Mouse (Mus musculus) forebrain, embryonic 14.5 days (tissue): ENCODE results near the gene Ppp4c. TPM values are rescaled to one million over a fixed set of nuclear protein-coding genes. Genes with fewer than 3 reads are reported as not detected.
A peak's percentile ranks its signal among the peaks of the same experiment; 100 is the strongest.

Experiments
- ATAC-seq: fragments of 200-750 bp; cut with Nextera tagmentation; 2 replicates; pipeline ENCODE4 v1.8.0; 2017; ENCODE audit warnings: mild to moderate bottlenecking, moderate library complexity
- DNase-seq: peaks from one replicate; pipeline ENCODE4 v3.0.0-alpha.2; 2015; ENCODE audit warnings: low spot score
- H3K27ac ChIP-seq: fragments of 300-500 bp; sonication (generic); 2 replicates; pipeline ENCODE4 v1.5.1; 2014; ENCODE audit warnings: low read depth, mild to moderate bottlenecking, control low read depth, low read length, moderate library complexity
- H3K27me3 ChIP-seq: fragments of 300-500 bp; sonication (generic); replicated peaks from 2 replicates; pipeline ENCODE4 v1.6.1; 2014; ENCODE audit warnings: low read length, control low read depth, mixed read lengths; ENCODE audit not compliant: control insufficient read depth, insufficient read depth
- H3K36me3 ChIP-seq: fragments of 300-500 bp; sonication (generic); 2 replicates; pipeline ENCODE4 v1.6.1; 2014; ENCODE audit warnings: low read length, control low read depth; ENCODE audit not compliant: control insufficient read depth, insufficient read depth
- H3K4me1 ChIP-seq: fragments of 300-500 bp; sonication (generic); 2 replicates; pipeline ENCODE4 v1.6.1; 2014; ENCODE audit warnings: antibody characterized with exemption, low read length, control low read depth; ENCODE audit not compliant: control insufficient read depth, insufficient read depth
- H3K4me2 ChIP-seq: fragments of 300-500 bp; sonication (generic); 2 replicates; pipeline ENCODE4 v1.6.1; 2014; ENCODE audit warnings: mild to moderate bottlenecking, control low read depth, low read length
- H3K4me3 ChIP-seq: fragments of 300-500 bp; sonication (generic); 2 replicates; pipeline ENCODE4 v1.5.1; 2014; ENCODE audit warnings: low read depth, low read length, control low read depth
- H3K9ac ChIP-seq: fragments of 300-500 bp; sonication (generic); 2 replicates; pipeline ENCODE4 v1.6.1; 2014; ENCODE audit warnings: mild to moderate bottlenecking, low read length, control low read depth, moderate library complexity
- H3K9me3 ChIP-seq: fragments of 300-500 bp; sonication (generic); replicated peaks from 2 replicates; pipeline ENCODE4 v1.6.1; 2016; ENCODE audit warnings: low read length, control low read depth, mixed read lengths; ENCODE audit not compliant: control insufficient read depth
- WGBS: fragments of 180-500 bp; shearing (Covaris S2); extraction: QIAGEN DNeasy Blood & Tissue Kit; methylation state at CpG from one replicate; pipeline ENCODE4 v1.1.7; 2014; 5-methylcytosine and 5-hydroxymethylcytosine counted together
- polyA plus RNA-seq: library from polyadenylated mRNA; unstranded; fragments of >200 nt; fragmentation: Nextera tagmentation; extraction: Ambion mirVana; gene quantifications from 2 replicates; pipeline ENCODE4 v1.2.1, GENCODE M21; 2014

Gene Ppp4c
- polyA plus RNA-seq, 1 experiment from 2014 or later: 256 TPM

DNA sequence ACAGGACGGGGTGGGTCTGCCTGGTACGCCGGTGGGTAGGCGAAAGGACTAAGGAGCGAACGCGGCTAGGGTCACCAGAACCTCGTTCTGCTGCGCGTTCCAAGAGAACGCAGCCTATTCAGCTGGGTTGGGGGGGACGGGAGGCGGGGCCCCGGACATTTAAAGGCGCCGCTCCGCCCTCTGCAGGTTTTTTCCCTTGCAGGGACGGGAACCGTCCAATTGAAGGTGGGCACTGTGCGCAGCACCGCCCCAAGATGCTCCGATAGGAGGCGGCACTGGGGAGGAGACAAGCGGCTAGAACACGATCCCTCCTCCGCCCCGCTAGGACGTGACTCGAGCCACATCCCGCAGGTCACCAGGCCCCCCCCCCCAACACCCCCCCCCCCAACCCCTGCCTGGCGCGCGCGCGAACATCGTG is 6.8 kb upstream of the Ppp4c start:
- peaks cover 45% of the 10 kb centered on the region for H3K36me3 ChIP-seq
- WGBS: 0% methylated on average over 29 of the region's 36 CpGs

DNA sequence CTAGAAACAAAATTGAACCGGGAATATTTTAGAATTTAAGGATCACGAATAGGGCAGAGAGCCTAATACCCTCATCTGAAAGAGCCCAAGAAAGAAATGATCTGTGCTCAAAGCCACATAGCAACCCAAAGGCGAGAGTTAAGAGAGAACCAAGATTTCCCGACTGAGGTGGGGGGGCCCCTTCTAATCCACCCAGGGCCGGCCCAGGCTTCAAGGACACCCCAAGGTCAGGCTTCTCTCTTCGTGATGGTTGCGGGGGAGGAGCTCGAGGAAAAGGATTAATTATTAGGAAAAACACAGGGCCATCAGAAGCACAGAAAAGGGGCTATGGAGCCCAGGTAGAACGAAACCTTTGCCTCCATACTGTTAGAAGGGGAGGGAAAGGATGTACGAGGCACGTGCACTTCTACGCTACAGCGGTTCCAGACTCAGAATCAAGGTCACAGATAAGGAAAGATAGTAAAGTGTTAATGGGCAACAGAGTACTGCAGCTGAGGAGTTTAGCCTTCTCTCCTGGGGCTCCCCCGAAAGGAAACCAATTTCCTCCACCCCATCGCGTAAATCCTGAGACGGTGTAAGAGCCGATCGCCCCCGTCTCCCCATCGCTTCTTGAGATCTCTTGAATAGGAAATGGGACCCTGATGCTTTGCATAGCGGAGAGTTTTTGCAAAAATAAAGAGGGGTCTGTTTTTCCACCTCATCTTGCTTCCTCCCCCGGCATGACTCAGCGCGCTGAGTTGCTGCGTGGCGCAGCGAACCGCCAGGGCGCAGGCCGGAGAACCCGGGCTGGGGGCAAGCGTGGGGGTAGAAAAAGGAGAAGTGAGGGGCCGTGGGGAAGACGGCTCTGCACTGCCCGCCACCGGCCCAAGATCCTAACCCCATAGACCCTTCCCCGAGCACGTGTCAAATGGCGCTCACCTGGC is 6.1 kb upstream of the Ppp4c start:
- peaks cover 41% of the 10 kb centered on the region for H3K36me3 ChIP-seq
- H3K9me3 ChIP-seq: no peaks in the 10 kb centered on the region

More for the DNA sequence above, 6.8 kb upstream of the Ppp4c start:
- DNase-seq: peak; percentile 98
- H3K4me3 ChIP-seq: peak overlapping the region; percentile 70
- no peaks in the 10 kb centered on the region for H3K9me3 ChIP-seq
- ATAC-seq: peak; percentile 97
- peak overlapping the region; percentile 95 for H3K27ac ChIP-seq
- peak overlapping the region; percentile 90 for H3K4me2 ChIP-seq
- peaks cover 12% of the 10 kb centered on the region for H3K4me1 ChIP-seq
- H3K9ac ChIP-seq: peak overlapping the region; percentile 84
- no peaks in the 10 kb centered on the region for H3K27me3 ChIP-seq

DNA sequence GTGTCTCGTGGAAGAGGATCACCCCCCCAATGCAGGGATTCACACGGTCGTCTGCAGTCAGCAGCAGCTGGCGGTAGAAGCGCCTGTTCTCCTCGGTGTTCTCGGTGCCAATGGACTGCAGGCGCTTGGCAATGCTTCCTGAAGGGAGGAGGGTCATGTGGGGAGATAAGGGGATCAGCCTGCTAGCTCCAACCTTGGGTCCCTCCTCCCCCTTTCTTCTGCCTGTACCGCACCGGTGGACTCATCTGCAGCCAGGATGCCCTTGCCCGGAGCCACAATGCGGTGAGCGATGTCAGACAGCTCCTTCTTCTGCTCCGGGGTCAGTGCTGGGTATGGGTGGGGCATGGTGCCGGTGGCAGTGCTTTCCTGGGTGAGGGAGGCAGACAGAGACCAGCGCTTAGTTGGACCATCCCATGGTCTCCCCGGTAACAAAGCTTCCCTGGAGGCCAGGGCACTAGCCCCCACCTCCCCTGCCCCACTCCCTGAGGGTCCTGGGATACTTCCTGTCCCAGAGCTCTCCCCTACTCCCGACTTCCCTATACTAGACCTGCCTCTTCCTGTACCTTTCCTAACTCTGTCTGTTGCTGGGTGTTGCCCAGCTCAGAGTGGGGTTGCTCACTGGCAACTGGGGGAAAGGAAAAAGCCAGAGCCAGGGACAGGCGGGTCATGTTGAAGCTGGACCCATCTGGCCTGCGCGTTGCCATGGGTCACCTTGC is 5.3 kb upstream of the Ppp4c start, which contains the start of gene Fam57b:
Gene Fam57b (plus strand): TSS at position 258 of the 716 bp plus-strand sequence.
- ATAC-seq: no peak
- Histone ChIP-seq H3K4me3 (peak within 1 kb of the TSS; percentile 70), H3K4me2 (peak within 1 kb of the TSS; percentile 90), H3K27ac (peak within 1 kb of the TSS; percentile 86), H3K9me3 (no peaks in the 10 kb centered on the region), H3K27me3 (no peaks in the 10 kb centered on the region), H3K9ac (peak within 1 kb of the TSS; percentile 84), H3K4me1 (peaks cover 17% of the 10 kb centered on the region), H3K36me3 (peaks cover 34% of the 10 kb centered on the region)
- DNase-seq: no peak
- WGBS: 25% methylated on average over 20 of the region's 21 CpGs

More for the DNA sequence above, 6.1 kb upstream of the Ppp4c start:
- Histone ChIP-seq H3K4me2 (peak overlapping the region; percentile 90), H3K4me3 (peak overlapping the region; percentile 70), H3K4me1 (peaks cover 12% of the 10 kb centered on the region), H3K27me3 (no peaks in the 10 kb centered on the region), H3K9ac (peak overlapping the region; percentile 84), H3K27ac (peak overlapping the region; percentile 86)
- no peak for DNase-seq
- no peak for ATAC-seq
- 1% methylated on average over 38 of the region's 40 CpGs for WGBS

DNA sequence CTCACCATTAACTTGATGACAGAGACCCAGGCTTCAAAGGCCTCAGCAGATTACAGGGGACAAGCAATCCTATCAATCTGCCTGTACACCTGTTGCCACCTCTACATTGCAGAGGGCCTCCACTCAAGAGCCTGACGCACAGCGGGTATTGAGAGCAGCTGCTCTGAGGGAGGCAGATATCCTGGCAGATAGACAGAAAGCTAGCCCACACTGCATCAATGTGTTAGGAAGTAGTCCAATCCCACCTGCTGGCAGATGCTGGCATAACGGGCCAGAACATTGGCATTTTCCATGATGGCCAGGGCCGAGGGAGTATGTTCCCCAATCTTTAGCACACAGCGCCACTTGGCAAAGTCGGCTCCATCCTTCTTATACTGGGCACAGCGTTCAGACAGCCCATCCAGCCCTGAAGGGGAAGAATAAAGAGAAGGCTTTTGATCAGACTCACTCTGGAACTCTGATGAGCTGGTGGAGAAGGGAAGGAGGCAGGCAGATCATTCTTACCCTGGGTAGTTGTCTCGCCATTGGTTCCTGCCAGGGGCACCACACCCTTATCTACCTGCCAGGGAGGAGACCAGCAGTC is 4.1 kb upstream of the Ppp4c start:
- H3K27ac ChIP-seq: no peak overlapping the region
- DNase-seq: peak; percentile 34
- peaks cover 31% of the 10 kb centered on the region for H3K36me3 ChIP-seq
- no peak for ATAC-seq
- H3K4me2 ChIP-seq: 0 out of 2 replicates have a peak overlapping the region, but pooled peaks have one; percentile 90
- H3K9me3 ChIP-seq: no peaks in the 10 kb centered on the region
- 70% methylated on average over 8 of the region's 8 CpGs for WGBS
- H3K9ac ChIP-seq: no peak overlapping the region
- no peaks in the 10 kb centered on the region for H3K27me3 ChIP-seq
- peaks cover 19% of the 10 kb centered on the region for H3K4me1 ChIP-seq
- no peak overlapping the region for H3K4me3 ChIP-seq

DNA sequence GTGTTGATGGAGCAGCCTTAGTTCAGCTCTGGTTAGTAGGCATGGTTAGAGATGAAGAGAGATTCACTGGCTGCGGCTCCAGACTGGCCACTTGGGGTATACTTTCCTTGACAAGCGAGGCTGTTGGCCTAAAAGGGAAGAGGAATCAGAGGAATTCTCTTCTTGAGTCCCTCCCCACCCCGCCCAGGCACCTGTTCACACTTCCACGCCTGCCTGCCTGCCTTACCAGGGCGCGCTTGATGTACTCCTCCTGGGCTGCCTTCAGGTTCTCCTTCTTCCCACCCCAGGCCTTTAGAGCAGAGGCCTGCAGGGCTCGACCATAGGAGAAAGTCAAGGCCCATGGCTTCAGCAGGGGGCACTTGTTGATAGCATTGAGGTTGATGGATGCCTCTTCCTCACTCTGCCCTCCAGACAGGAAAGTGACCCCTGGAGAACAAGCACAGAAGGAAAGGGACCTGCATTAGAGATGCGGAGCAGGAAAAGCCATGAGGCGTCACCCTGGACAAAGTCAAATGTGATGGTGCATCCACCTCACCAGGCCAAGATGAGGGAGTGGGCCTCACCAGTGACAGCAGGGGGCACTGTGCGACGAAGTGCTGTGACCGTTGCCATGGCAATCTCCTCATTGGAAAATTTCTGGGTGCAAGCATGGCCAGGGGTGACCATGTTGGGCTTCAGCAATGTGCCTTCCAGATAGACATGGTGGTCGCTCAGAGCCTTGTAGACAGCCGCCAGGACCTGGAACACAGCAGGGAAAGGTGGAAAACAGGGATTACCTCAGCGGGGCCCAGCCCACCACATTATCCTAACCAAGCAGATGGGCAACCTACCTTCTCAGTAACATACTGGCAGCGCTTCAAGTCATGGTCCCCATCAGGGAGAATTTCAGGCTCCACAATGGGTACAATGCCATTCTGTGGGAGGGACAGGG is 3.4 kb upstream of the Ppp4c start:
- ATAC-seq: no peak

GRCm38 (mm10) chr7:126794271-126794605 is 1.9 kb upstream of the Ppp4c start:
- no peak overlapping the region for H3K27ac ChIP-seq
- WGBS: 83% methylated on average over 4 of the region's 4 CpGs

More for the DNA sequence above, 3.4 kb upstream of the Ppp4c start:
- Histone ChIP-seq H3K36me3 (peaks cover 29% of the 10 kb centered on the region), H3K4me1 (peaks cover 26% of the 10 kb centered on the region), H3K4me2 (no peak overlapping the region), H3K4me3 (no peak overlapping the region), H3K9ac (no peak overlapping the region), H3K27me3 (no peaks in the 10 kb centered on the region), H3K9me3 (no peaks in the 10 kb centered on the region), H3K27ac (no peak overlapping the region)
- WGBS: 76% methylated on average over 16 of the region's 16 CpGs
- no peak for DNase-seq

GRCm38 (mm10) chr7:126793456-126794270 is 1.4 kb upstream of the Ppp4c start:
- Histone ChIP-seq H3K9me3 (no peaks in the 10 kb centered on the region), H3K9ac (no peak overlapping the region), H3K4me2 (no peak overlapping the region), H3K27ac (no peak overlapping the region), H3K27me3 (no peaks in the 10 kb centered on the region), H3K4me3 (no peak overlapping the region), H3K4me1 (peaks cover 24% of the 10 kb centered on the region), H3K36me3 (peaks cover 43% of the 10 kb centered on the region)
- no peak for ATAC-seq
- 73% methylated on average over 4 of the region's 4 CpGs for WGBS
- DNase-seq: no peak

More at GRCm38 (mm10) chr7:126794271-126794605, 1.9 kb upstream of the Ppp4c start:
- H3K4me3 ChIP-seq: no peak overlapping the region
- peaks cover 24% of the 10 kb centered on the region for H3K4me1 ChIP-seq
- DNase-seq (no peak), ATAC-seq (no peak)
- H3K9me3 ChIP-seq: no peaks in the 10 kb centered on the region
- H3K4me2 ChIP-seq: no peak overlapping the region
- H3K27me3 ChIP-seq: no peaks in the 10 kb centered on the region
- H3K36me3 ChIP-seq: peaks cover 37% of the 10 kb centered on the region
- no peak overlapping the region for H3K9ac ChIP-seq
